Mouse (Mus musculus) cerebellum, postnatal 14 days (tissue): ENCODE data around the gene Usp34.
A peak's percentile ranks its signal among the peaks of the same experiment; 100 is the strongest.
"Not testable (repeated sequence)": the region's sequence is repeated elsewhere in the genome, so short reads cannot be mapped to it uniquely, and the experiment has no call there.

Experiments used
- DNase-seq, 2 experiments: peaks; one replicate each; pipeline ENCODE4 v3.0.0; 2021; ENCODE audit warnings: mixed read lengths in 2 of 2

The Usp34 gene

DNA sequence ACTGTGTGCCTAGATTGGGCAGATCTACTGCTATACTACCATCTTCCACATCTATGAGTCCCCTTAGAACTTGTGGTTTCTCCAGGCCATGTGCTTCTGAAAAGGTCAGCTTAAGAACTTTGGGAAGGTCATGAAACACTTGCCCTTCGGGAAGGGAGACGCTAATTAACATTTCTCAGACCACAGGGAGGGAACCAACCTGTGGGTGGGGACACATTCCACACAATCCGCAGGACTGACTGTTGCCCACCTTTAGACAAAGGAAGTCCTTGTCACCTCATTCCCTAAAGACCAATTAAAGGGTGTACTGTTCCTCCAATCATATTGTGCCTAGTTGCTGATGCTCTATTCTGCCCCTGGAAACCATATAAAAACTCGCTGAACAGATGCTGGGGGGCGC is 198.1 kb downstream of the Usp34 start:
- DNase-seq: not testable (repeated sequence)

DNA sequence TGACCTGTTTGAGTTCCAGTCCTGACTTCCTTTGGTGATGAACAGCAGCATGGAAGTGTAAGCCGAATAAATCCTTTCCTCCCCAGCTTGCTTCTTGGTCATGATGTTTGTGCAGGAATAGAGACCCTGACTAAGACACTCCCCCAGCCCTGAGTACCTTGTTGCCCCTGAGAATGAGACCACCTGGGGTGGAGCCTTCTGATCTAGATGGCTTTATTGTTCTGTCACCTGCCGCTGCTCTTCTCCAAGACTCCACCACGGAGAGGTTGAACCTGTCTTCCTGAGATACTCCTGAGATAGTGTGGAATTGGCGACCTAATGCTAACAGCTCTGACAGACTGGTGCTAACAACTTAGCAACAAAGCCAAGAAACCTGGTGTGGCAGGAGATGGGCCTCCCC is 208.1 kb downstream of the Usp34 start:
- not testable (repeated sequence) for DNase-seq

- no peak for DNase-seq
Measured at GRCm38 (mm10) chr11:23515315-23515714, 208.6 kb downstream of the Usp34 start.

- no peak for DNase-seq
Measured at GRCm38 (mm10) chr11:23518981-23519380, 212.3 kb downstream of the Usp34 start.

DNA sequence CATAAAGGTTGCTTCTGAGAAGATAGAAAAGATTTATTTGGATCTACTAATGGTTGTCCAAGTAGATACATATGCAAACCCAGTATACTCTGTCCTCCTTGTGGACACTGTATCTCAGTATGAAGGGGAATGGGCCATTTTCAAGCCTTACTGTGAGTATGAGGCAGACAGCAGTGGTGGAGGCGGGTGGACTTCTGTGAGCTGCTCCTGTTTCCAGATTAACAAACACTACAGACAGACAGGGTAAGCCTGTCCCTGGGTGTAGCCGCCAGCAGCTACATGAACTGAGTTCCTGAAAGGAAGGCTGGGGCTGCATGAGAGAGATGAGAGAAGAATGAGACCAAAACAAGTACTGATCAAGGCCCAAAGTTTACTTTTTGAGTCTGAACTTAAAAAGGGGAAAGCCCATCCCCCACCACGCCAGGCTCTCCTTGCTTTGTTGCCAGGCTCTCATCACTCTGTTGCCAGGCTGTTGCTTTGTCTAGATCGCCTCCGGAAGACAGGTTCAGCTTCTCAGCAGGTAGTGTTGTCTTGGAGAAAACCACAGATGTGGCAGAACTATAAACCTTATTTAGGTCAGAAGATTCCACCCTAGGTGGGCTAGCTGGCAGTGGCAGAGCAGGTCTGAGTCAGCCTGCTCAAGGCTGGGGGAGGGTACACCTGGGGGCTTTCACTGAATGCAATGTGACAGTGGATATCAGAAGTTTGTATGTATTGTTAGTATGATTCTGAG is 213.9 kb downstream of the Usp34 start, which contains the start of gene 1700093K21Rik:
TSS of gene 1700093K21Rik (minus strand) at position 683 of the 733 bp plus-strand sequence.
- DNase-seq: peak; percentile 5 to 13

DNA sequence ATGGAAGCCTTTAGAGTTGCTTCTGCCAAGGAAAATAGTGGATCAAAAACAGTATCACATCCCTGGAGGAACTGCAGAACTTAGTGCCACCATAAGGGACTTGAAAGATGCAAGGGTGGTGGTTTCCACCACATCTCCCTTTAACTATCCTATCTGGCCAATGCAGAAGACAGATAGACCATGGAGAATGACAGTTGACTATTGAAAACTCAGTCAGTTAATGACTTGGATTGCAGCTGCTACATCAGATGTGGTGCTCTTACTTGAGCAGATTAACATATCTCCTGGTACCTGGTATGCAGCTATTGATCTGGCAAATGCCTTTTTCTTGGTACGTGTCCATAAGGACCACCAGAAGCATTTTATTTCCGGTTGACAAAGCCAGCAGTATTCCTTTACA is 230.8 kb downstream of the Usp34 start:
- no peak for DNase-seq
